Mouse (Mus musculus): ENCODE results near the gene Snta1. TPM values are rescaled to one million over a fixed set of nuclear protein-coding genes. Genes with fewer than 3 reads are reported as not detected.

Snta1 gene
- polyA plus RNA-seq, 1 experiment from 2014 or later = 12.2 TPM

DNA sequence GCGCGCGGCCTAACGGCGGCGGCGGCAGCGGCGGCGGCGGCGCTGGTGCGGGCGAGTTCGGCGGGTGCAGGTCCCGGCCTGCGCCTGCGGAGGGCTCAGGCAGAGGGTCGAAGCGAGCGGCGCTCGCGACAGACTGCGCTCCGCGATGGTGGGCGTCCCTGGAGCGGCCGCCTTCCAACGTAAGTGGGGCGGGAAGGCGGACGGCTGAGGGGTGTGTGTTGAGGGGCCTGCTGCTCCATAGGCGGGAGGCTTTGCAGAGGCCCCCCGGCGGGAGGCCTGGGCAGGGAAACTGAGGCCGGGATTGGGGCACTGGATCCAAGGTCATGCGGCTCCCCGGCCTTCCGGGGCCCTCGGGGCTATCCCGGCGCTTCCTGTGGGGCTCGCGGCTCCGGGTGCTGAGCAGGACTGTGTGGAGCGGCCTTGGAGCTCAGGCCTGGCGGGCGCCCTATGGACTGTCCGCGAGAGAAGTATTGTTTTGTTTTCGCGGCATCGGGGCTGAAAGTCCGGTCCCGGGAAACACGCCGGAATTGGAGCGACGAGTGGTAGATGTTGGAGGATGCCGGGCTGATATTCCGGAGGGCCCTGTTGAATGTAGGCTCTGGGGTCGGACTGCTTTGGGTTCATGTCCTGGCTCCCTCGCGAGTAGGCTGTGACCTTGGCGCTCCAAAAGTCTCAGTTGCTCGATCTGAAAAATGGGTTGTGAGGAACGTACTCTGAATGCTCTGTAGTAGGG lies 28.7 kb upstream of the Snta1 start, which contains the start of gene Cbfa2t2:
Gene Cbfa2t2, plus strand, starts transcription at position 24 of the 733 bp plus-strand sequence.
- H3K27ac ChIP-seq (ENCODE audit: low read length) = peak within 1 kb of the TSS; percentile 96
- H3K9me3 ChIP-seq (ENCODE audit: low read length) = no peaks in the 10 kb centered on the region
- peak; percentile 89 for ATAC-seq (ENCODE audit: low FRiP score, low TSS enrichment)
- peak within 1 kb of the TSS; percentile 96 for H3K4me3 ChIP-seq (ENCODE audit: low read length)
- H3K27me3 ChIP-seq (ENCODE audit: insufficient read depth, low read length) = no peaks in the 10 kb centered on the region
- H3K36me3 ChIP-seq (ENCODE audit: insufficient read depth, low read length) = no peaks in the 10 kb centered on the region
- H3K4me1 ChIP-seq (ENCODE audit: insufficient read depth, low read length) = peaks cover 22% of the 10 kb centered on the region
- under 1% methylated on average over 51 of the region's 70 CpGs for WGBS
- H3K9ac ChIP-seq (replicated peaks; ENCODE audit: low read length) = peak within 1 kb of the TSS; percentile 97
- peak within 1 kb of the TSS; percentile 58 for H3K4me2 ChIP-seq (replicated peaks; ENCODE audit: low read depth, low read length)

DNA sequence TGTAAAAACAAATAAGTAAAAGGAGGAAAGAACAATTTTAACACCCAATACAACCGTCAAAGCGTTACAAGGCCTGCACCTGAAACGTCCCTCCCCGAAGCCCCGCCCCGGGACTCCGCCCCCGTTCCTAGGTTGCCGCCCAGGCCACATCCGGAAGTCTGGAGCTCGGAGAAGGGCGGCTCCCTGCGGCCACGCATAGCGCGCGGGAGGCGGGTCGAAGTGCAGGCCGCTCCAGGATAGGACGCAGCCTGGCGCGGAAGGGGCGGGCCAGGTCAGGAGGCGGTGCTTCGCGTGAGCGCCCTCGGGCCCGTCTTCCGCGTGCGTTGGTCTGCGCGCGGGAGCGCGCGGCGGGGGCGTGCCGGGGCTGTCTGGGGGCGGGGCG lies 28.2 kb upstream of the Snta1 start:
- peak; percentile 100 for ATAC-seq (ENCODE audit: low FRiP score, low TSS enrichment)
- peak overlapping the region; percentile 96 for H3K27ac ChIP-seq (ENCODE audit: low read length)

DNA sequence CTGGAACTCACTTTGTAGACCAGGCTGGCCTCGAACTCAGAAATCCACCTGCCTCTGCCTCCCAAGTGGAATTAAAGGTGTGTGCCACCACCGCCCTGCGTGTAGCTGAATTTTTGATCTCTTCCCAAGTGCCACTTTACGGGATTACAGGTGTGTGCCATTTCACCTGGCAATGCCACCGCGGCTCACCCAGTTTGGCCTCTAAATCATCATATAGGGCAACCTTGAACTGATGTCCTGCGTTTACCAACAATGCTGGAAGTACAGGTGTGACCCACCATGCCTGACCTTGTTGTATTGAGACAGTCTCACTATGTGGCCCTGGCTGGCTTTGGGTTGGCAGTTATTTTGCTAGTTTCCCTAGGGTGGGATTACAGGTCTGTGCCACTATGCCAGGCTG lies 26.8 kb upstream of the Snta1 start:
- Histone ChIP-seq H3K27me3 (ENCODE audit: insufficient read depth, low read length) (no peaks in the 10 kb centered on the region), H3K4me1 (ENCODE audit: insufficient read depth, low read length) (peaks cover 18% of the 10 kb centered on the region), H3K4me3 (ENCODE audit: low read length) (no peak overlapping the region), H3K9ac (replicated peaks; ENCODE audit: low read length) (no peak overlapping the region), H3K27ac (ENCODE audit: low read length) (no peak overlapping the region), H3K9me3 (ENCODE audit: low read length) (no peaks in the 10 kb centered on the region), H3K4me2 (replicated peaks; ENCODE audit: low read depth, low read length) (no peak overlapping the region), H3K36me3 (ENCODE audit: insufficient read depth, low read length) (no peaks in the 10 kb centered on the region)
- 93% methylated on average over 7 of the region's 7 CpGs for WGBS
- ATAC-seq (ENCODE audit: low FRiP score, low TSS enrichment) = no peak

More for the DNA sequence above, 28.2 kb upstream of the Snta1 start:
- H3K4me3 ChIP-seq (ENCODE audit: low read length) = peak overlapping the region; percentile 96
- no peaks in the 10 kb centered on the region for H3K9me3 ChIP-seq (ENCODE audit: low read length)
- WGBS = under 1% methylated on average over 31 of the region's 44 CpGs
- H3K36me3 ChIP-seq (ENCODE audit: insufficient read depth, low read length) = no peaks in the 10 kb centered on the region
- peak overlapping the region; percentile 58 for H3K4me2 ChIP-seq (replicated peaks; ENCODE audit: low read depth, low read length)
- no peaks in the 10 kb centered on the region for H3K27me3 ChIP-seq (ENCODE audit: insufficient read depth, low read length)
- H3K4me1 ChIP-seq (ENCODE audit: insufficient read depth, low read length) = peaks cover 22% of the 10 kb centered on the region
- 0 out of 2 replicates have a peak overlapping the region, but pooled peaks have one; percentile 42 for H3K9ac ChIP-seq (replicated peaks; ENCODE audit: low read length)

DNA sequence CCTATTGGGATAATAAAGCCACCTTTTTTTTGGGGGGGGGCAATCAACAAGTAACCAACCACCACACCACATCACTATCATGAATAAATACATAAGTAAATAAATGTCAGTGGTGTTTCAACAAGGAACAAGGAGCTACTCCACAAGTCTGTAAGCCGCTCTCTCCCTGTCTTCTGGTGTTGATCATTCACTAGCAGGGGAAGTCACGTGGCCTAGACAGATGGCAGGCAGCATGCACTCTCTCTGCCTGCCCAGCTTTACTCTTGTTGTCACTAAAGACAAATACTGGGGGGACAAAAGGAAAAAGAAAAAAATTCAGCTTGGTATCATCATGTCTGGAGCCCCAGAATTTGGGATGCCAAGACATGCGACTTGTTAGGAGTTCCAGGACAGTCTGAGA lies 25.5 kb upstream of the Snta1 start:
- Histone ChIP-seq H3K4me1 (ENCODE audit: insufficient read depth, low read length) (peaks cover 15% of the 10 kb centered on the region), H3K9me3 (ENCODE audit: low read length) (no peaks in the 10 kb centered on the region), H3K4me2 (replicated peaks; ENCODE audit: low read depth, low read length) (no peak overlapping the region), H3K27me3 (ENCODE audit: insufficient read depth, low read length) (no peaks in the 10 kb centered on the region), H3K36me3 (ENCODE audit: insufficient read depth, low read length) (no peaks in the 10 kb centered on the region), H3K4me3 (ENCODE audit: low read length) (no peak overlapping the region), H3K27ac (ENCODE audit: low read length) (no peak overlapping the region), H3K9ac (replicated peaks; ENCODE audit: low read length) (0 out of 2 replicates have a peak overlapping the region, but pooled peaks have one; percentile 42)
- ATAC-seq (ENCODE audit: low FRiP score, low TSS enrichment) = no peak
- WGBS = 65% methylated on average over 3 of the region's 3 CpGs

DNA sequence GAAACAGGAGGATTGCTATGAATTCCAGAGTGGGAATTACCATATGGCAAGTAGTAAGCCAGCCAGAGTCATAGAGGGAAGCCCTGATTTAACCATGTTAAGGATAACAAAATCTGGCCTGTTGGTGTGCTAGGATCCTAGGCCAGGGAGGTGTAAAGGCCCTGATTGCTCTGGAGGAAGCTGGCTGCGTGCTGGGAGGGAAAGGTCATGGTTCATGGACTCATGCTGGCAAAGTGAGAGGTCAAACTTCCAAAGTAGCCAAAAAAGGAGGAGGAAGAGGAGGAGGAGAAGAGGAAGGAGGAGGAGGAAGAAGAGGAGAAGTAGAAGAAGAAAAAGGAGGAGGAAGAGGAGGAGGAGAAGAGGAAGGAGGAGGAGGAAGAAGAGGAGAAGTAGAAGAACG lies 24.8 kb upstream of the Snta1 start:
- no peaks in the 10 kb centered on the region for H3K36me3 ChIP-seq (ENCODE audit: insufficient read depth, low read length)
- H3K27ac ChIP-seq (ENCODE audit: low read length) = no peak overlapping the region
- H3K4me2 ChIP-seq (replicated peaks; ENCODE audit: low read depth, low read length) = no peak overlapping the region
- H3K4me1 ChIP-seq (ENCODE audit: insufficient read depth, low read length) = peaks cover 16% of the 10 kb centered on the region
- 49% methylated on average over 2 of the region's 2 CpGs for WGBS
- H3K9me3 ChIP-seq (ENCODE audit: low read length) = no peaks in the 10 kb centered on the region
- no peak overlapping the region for H3K9ac ChIP-seq (replicated peaks; ENCODE audit: low read length)
- H3K27me3 ChIP-seq (ENCODE audit: insufficient read depth, low read length) = no peaks in the 10 kb centered on the region
- ATAC-seq (ENCODE audit: low FRiP score, low TSS enrichment) = no peak
- no peak overlapping the region for H3K4me3 ChIP-seq (ENCODE audit: low read length)

DNA sequence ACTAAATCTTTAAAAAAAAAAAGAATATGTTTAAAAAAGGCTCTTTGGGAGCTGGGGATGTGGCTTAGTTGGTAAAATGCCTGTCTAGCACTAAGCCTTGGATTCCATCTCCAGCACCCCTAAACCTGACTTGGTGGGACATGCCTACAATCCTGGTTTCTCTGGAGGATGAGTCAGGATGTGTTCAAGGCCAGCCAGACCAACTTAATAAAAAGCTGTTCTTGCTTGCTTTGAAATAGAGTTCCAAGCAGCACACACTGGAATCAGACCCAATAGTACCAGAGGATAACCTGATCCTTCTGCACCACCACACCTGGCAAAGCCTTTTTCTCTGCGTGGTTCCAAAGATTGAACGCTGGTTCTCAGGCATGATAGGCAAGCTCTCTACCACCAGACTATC lies 22.7 kb upstream of the Snta1 start:
- peaks cover 3% of the 10 kb centered on the region; the same call in 1 of the 2 replicates for H3K9me3 ChIP-seq (ENCODE audit: low read length)
- ATAC-seq (ENCODE audit: low FRiP score, low TSS enrichment) = no peak
- WGBS = 95% methylated on average over 2 of the region's 2 CpGs
- no peak overlapping the region for H3K4me2 ChIP-seq (replicated peaks; ENCODE audit: low read depth, low read length)
- H3K36me3 ChIP-seq (ENCODE audit: insufficient read depth, low read length) = no peaks in the 10 kb centered on the region
- no peak overlapping the region for H3K4me3 ChIP-seq (ENCODE audit: low read length)
- H3K9ac ChIP-seq (replicated peaks; ENCODE audit: low read length) = no peak overlapping the region
- H3K27me3 ChIP-seq (ENCODE audit: insufficient read depth, low read length) = no peaks in the 10 kb centered on the region
- H3K27ac ChIP-seq (ENCODE audit: low read length) = no peak overlapping the region
- peaks cover 11% of the 10 kb centered on the region for H3K4me1 ChIP-seq (ENCODE audit: insufficient read depth, low read length)

DNA sequence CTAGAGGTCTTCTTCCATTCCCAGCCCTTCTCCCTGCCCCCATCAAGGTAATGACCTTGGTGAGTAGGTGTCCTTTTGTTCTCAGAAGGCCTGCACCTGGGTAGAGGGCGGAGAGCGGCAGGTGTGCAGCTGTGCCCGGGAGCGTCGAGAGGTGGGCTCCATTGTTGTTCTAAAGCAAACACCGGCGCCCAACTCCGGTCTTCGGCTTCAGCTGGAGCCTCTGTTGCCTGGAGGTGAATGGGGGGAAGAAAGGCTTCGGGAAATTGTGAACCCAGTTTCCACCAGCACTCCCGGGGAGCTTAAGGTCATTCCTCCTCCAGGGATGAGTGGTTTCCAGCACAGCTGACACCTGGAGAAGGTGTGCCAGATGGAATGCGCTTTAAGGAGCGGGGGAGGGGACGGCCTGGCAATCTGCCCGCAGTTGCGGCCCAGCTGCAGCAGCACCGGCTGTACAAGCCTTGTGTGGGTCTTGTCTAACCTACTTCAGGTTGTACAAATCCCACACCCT lies 20.0 kb upstream of the Snta1 start:
- Histone ChIP-seq H3K27ac (ENCODE audit: low read length) (peak overlapping the region; percentile 74), H3K4me2 (replicated peaks; ENCODE audit: low read depth, low read length) (peak overlapping the region; percentile 75), H3K27me3 (ENCODE audit: insufficient read depth, low read length) (no peaks in the 10 kb centered on the region), H3K4me1 (ENCODE audit: insufficient read depth, low read length) (peaks cover 8% of the 10 kb centered on the region), H3K4me3 (ENCODE audit: low read length) (peak overlapping the region; percentile 15), H3K9ac (replicated peaks; ENCODE audit: low read length) (peak overlapping the region; percentile 47), H3K36me3 (ENCODE audit: insufficient read depth, low read length) (no peaks in the 10 kb centered on the region), H3K9me3 (ENCODE audit: low read length) (peaks cover 5% of the 10 kb centered on the region; the same call in 1 of the 2 replicates)
- ATAC-seq (ENCODE audit: low FRiP score, low TSS enrichment) = peak; percentile 66
- 8% methylated on average over 17 of the region's 17 CpGs for WGBS

DNA sequence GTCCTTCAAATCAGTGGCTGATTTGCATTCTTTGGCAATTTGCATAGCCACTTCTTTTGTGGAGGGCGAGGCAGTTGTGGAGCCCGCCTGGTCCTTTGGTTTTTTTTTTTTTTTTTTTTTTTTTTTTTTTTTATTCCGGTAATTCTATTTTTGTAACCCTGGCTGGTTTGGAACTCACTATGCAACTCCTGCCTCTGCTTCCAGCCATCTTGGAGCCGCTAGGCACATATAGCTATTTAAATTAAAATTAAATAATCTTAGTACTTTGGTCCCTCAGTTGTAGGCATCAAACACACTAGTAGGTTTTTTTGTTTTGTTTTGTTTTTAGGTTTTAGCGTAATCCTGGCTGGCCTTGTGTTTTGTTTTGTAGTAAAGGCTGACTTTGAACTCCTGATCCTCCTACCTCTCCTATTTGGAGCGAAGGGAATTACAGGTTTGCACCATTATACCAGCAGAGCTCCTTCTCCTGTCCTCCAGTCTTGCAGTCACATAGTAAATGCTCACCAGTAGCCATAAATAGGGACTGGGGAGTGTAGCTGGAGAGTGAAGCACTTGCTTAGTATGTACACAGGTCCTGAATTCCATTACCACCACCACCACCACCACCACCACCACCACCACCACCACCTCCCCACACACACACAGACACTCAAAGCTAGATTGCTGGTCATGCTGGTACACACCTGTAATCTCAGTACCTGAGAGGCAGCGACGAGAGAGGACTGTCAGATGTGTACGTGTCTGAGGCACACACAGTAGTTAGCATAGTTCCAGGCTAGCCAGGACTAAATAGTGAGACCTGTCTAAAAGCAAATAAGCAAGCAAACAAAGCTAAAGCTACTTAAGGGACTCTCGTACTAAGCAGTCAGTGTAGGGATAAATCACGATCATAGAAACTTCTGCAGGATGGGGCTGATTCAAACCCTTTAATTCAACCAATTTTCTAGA lies 19.3 kb upstream of the Snta1 start:
- Histone ChIP-seq H3K4me1 (ENCODE audit: insufficient read depth, low read length) (peaks cover 8% of the 10 kb centered on the region), H3K27me3 (ENCODE audit: insufficient read depth, low read length) (no peaks in the 10 kb centered on the region), H3K27ac (ENCODE audit: low read length) (peak overlapping the region; percentile 74), H3K4me3 (ENCODE audit: low read length) (peak overlapping the region; percentile 50), H3K4me2 (replicated peaks; ENCODE audit: low read depth, low read length) (peak overlapping the region; percentile 75), H3K36me3 (ENCODE audit: insufficient read depth, low read length) (no peaks in the 10 kb centered on the region), H3K9me3 (ENCODE audit: low read length) (peaks cover 5% of the 10 kb centered on the region; the same call in 1 of the 2 replicates), H3K9ac (replicated peaks; ENCODE audit: low read length) (peak overlapping the region; percentile 74)
- 44% methylated on average over 11 of the region's 11 CpGs for WGBS
- peak; percentile 15; the same call in 1 of the 2 replicates for ATAC-seq (ENCODE audit: low FRiP score, low TSS enrichment)

DNA sequence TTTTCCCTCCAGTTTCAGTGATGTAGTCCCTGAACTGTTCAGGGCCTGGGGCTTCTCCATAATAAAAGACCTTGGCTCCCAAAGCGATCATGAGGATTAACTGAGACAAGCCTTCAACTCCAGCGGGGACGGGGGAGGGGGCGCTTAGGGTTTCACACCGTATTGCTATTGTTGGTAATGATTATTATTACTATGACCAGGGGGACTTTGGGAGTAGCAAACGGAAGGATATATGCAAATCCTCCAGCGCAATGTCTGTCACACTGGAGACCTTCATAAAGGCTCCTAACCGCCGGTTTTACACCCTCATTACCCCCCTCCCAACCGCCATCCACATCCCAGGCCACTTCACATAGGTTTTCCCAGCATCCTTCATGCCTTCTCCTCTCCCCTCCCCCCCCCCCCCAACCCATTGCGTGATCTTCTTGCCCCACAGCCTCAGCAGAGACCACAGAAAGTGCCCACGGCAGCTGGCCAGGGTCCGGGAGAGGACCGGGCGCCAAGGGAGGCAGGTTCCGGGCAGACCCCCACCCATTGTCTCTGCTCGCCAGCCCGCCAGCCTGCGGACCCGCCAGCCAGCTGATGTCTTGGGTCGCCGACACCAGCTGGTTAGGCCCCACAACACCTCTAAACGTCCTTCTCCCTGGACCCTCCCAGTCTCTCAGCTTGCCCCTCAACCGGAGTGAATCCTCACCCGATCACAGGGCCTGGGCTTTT lies 18.4 kb upstream of the Snta1 start:
- Histone ChIP-seq H3K4me1 (ENCODE audit: insufficient read depth, low read length) (peaks cover 8% of the 10 kb centered on the region), H3K9me3 (ENCODE audit: low read length) (peaks cover 5% of the 10 kb centered on the region; the same call in 1 of the 2 replicates), H3K27me3 (ENCODE audit: insufficient read depth, low read length) (no peaks in the 10 kb centered on the region), H3K36me3 (ENCODE audit: insufficient read depth, low read length) (no peaks in the 10 kb centered on the region), H3K4me3 (ENCODE audit: low read length) (peak overlapping the region; percentile 50), H3K4me2 (replicated peaks; ENCODE audit: low read depth, low read length) (peak overlapping the region; percentile 75), H3K27ac (ENCODE audit: low read length) (0 out of 2 replicates have a peak overlapping the region, but pooled peaks have one; percentile 10), H3K9ac (replicated peaks; ENCODE audit: low read length) (peak overlapping the region; percentile 74)
- peak; percentile 17; the same call in 1 of the 2 replicates for ATAC-seq (ENCODE audit: low FRiP score, low TSS enrichment)
- WGBS = 4% methylated on average over 24 of the region's 25 CpGs

Measured in kidney, embryonic 16.5 days (tissue).